Mouse (Mus musculus): ENCODE measurements around the gene 1700029I15Rik.

DNA sequence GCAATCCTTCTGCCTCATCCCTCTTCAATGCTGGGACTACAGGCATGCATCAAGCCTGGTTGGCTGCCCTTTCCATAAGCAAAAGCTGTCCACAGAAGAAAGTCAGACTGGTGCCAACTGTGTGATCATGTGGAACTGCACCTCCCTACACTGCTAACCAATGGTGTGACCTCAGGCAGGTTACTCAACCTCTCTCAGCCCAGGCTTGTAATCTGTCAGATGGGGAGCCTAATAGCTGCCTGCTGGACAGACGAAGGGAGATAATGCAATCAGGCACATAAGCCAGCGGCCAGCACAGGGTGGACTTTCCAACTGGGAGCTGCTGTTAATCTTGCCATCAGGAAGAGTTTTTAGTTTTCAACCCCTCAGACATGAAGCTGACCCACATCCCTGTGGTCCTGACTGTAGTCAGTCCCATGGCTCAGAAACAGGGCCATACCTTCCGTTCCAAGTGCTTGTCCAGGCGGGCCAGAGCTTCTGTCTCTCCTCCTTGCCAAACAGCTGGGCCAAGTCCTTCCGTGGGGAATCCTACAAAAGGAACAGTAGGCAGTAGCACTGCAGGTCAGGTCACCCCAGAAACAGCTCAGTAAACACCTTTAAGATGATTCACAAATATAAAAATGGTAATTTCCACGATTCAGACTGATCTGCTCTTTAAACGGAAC lies 39.5 kb downstream of the 1700029I15Rik start:
- TF ChIP-seq EP300 (IDR thresholded peaks at IDR 0.05; ENCODE audit: low read depth) (no peak), CTCF (IDR thresholded peaks at IDR 0.05; ENCODE audit: low read depth) (no peak)

All from liver, embryonic 14.5 days (tissue).